Mouse (Mus musculus) cerebellum, postnatal 25 days (tissue): ENCODE results near the gene Grpel1.

Source experiments
- DNase-seq, 2 experiments: peaks; one replicate each; pipeline ENCODE4 v3.0.0; 2021; ENCODE audit warnings: mixed read lengths in 2 of 2

Grpel1 gene

DNA sequence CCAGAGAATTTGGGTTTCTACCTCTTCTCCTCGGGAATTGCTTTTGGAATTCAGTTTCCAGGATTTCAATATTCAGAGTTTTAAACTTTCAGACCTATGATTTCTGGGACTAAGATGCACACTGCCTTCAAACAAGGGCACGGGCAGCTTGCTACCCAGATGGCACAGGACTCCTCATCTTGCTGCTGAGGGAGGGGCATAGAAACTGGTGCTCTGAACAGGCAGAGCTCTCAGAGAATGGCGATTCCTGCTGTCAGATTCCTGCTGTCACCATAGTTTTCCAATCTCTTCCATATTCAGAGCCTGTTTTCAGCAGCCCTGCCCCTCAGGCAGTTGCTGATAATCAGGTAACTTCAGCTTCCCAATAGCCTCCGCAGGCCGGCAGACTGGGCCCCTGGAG, 50.8 kb downstream of the Grpel1 start:
- DNase-seq, result no peak

DNA sequence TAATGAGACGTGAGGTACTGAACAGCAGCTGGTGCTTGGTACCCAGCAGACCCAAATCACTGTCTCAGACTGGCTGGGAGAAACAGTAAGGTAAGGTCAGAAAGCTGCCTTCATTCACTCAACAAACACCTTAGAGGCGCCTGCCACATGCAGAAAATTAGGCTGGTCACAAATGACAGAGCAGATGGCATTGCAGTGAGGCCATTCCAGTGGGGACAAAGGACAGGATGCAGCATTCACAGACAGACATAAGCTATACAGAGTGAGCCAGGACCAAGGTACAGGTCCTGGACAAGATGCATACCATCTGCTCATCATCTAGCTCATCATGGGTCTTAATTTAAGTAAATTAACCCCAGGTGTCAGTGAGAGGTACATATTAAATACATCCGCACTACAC, 52.8 kb downstream of the Grpel1 start:
- peak; percentile 44 to 49 for DNase-seq

DNA sequence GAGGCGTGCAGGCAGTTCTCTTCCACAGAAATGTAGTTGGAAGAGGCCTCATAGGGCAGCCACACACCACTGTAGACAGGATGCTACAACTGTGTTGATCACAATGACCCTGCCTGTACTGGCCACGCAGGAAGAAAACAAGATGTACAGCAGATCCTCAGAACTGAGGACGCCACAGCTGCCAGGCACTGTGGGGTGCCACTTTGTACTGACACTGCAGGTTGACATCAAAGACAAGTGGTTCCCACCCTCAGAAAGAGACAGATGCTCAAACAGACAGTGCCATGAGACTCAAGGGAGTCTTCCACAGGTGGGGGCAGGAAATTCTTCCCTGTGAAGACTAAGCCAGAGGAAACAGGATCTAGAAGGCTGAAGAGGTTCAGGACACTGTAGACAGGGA, 55.0 kb downstream of the Grpel1 start:
- no peak for DNase-seq

DNA sequence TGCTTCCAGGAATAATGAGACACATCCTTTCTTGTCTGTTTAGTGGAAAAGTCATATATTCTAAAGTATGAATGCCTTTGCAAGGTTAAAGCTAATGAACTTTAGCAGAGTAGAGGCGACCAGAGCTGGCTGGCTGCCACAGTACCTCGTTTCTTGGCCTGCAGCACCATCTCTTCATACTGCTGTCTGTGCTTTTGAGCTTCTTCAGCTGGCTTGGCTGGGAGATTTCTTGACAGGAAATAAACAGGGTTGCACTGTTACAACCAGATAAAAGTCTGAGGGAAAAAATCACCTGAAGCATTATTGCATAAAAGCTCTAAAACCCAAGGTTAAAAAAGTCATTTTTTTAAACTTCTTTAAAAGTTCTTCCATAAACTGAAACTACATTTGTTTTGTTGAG, 58.0 kb downstream of the Grpel1 start:
- DNase-seq, result peak in 1 of 2 experiments; percentile 23

DNA sequence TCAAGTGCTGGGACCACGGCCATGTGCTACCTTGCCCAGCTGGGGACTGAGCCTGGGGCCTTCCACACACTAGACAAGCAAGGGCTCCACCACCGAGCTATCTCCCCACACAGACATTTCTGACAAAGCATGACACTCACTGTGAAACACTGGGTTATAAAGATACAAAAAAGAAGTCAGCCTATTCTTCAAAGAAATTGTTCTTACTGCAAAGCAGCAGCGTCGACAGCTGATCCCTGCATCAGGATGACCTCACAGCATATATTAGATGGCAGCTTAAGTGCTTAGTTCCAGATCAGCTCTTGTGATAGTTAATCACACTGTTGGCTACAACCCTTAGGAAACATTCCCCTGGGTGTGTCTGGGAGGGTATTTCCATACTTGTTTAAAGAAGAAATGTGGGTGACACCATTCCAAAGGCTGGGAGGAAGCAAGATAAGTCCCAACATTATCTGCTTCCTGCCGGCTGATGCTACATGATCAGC, 58.5 kb downstream of the Grpel1 start:
- no peak for DNase-seq
